Mouse (Mus musculus): ENCODE results near the gene Ranbp9. TPM values are rescaled to one million over a fixed set of nuclear protein-coding genes. Genes with fewer than 3 reads are reported as not detected.

The Ranbp9 gene
- polyA plus RNA-seq (2012; rRNA removed): 42.8 and 43.8 TPM in 2 replicates

DNA sequence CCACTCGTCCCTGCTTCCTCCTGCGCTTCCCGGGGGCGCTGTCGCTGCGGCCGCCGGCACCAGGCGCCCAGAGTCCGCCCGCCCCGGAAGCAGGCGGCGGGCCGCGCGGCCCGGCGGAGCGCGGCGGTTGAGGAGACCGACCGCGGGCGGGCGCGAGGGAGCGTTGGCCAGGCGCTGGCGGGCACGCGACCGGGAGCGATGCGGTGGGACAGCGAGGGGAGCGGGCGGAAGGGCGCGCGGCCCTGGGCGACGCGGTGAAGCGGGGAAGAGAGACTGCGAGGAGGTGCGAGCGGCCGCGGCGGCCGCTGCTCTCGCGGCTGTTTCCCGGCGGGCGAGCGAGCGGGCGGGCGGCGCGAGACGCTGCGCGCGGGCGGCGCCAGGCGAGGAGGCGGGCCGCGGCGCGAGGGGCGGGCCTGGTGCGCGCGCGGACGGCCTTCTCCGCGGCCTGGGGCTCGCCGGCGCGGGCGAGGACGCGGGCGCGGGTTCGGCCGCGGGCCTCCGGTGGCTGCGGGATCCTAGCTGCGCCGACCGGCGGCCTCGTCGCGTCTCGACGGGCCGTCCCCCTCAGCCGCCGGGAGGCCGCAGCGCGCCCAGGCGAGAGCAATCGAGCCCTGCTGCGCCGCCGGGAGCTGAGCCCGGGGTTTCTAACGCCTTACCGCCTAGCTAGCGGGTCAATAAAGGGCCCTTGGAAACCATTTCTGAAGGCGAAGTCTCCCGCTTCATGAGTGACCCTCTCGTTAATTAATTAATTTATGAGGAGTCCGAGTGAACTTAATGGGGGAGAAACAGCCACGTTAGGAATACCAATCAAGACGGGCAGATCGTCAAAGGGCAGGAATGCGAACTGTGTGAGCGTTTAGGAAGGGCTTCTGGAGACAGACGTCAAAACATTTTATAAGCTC is at the start of gene Ranbp9:
TSS of gene Ranbp9 (minus strand) at position 326 of the 902 bp plus-strand sequence.

DNA sequence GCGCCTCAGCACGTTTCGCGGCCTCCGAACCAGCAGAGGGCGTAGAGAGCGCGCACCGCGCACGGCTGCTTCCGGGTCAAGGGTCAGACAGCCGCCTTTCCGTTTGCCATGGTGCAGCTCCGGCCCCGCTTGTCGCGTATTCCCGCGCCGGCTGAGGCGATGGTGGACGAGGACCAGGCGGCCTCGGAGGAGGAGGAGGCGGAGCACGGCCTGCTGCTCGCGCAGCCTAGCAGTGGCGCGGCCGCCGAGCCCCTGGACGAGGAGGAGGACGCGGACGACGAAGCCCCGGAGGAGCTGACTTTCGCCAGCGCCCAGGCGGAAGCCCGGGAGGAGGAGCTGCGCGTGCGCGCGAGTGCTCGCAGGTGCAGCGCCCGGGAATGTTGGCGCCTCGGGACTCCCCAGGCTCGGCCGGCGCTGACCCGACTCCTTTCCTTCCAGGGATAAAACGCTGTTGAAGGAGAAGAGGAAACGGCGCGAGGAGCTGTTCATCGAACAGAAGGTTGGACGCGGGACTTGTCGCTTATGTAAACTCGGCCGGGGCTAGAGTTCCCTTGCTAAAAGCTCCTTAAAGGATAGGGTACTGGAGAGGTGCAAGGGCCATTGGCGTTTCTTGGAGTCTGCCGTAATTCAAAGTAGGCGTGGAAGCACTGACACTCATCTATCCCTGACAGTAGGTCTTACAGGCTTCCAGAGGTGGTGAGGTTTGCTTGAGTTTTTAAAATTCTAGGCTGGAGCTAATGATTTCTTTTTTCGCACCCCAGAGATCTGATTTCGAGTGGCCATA is 82.6 kb downstream of the Ranbp9 start, which contains the start of gene Nol7:
TSS of gene Nol7 (plus strand) at position 94 of the 784 bp plus-strand sequence.

DNA sequence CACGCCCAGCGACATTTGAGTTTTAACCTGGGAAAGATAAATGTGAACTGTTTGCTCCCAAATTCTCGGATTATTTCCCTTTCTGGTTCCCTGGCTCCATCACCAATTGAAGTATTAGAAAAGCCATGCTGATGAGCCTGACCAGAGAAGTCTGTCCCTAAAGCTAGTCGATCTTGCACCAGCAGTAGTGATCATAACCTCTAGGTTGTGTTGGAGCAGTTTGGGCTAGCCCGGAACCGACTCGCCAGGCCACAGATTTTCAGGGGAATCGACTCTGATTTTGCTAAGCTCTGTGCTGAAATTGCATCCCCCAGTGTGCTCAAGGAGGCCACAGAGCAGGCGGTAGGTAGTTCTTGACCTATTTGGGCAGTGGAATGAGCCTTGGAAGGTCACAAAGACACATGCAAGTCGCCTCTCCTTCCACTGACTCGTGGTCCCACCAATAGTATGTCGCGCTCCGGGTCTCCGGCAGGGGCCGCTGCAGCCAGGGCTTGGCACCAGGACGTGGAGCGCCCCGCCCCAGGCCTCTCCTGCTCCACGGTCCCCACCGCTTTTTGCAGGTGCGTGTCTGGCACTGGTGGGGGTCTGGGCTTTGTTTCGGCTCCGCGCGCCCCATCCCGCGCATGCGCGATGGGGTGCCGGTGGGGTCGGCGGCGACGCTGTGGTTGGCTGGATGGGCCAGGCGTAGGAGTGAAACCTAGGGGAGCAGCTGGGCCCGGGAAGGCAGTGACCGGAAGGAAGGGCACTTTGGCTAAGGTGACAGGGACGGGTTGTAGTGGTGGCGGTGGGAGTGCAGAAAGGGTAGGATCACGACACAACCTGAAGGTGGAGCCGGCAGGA is 115.9 kb downstream of the Ranbp9 start, which contains the start of gene Sirt5:
TSS of gene Sirt5 (plus strand) at position 512 of the 840 bp plus-strand sequence.

Other genes with a start within 250 kb of the Ranbp9 start
- 9.0 and 9.1 TPM in 2 replicates for gene Gfod1, start 177.1 kb downstream of the Ranbp9 start, polyA plus RNA-seq (2012; rRNA removed)
- 26.7 and 27.6 TPM in 2 replicates for gene Sirt5, start 115.8 kb downstream of the Ranbp9 start, polyA plus RNA-seq (2012; rRNA removed)
- gene Nol7, start 82.9 kb downstream of the Ranbp9 start, polyA plus RNA-seq (2012; rRNA removed): 128 and 147 TPM in 2 replicates
- gene Mcur1, start 78.9 kb upstream of the Ranbp9 start, polyA plus RNA-seq (2012; rRNA removed): 8.0 and 9.1 TPM in 2 replicates
- 31.4 and 32.2 TPM in 2 replicates for gene Rnf182, start 134.4 kb upstream of the Ranbp9 start, polyA plus RNA-seq (2012; rRNA removed)

Measured in central nervous system, embryonic 18 days (tissue).